Mouse (Mus musculus): ENCODE results near the gene Tex48.

Tex48 gene

DNA sequence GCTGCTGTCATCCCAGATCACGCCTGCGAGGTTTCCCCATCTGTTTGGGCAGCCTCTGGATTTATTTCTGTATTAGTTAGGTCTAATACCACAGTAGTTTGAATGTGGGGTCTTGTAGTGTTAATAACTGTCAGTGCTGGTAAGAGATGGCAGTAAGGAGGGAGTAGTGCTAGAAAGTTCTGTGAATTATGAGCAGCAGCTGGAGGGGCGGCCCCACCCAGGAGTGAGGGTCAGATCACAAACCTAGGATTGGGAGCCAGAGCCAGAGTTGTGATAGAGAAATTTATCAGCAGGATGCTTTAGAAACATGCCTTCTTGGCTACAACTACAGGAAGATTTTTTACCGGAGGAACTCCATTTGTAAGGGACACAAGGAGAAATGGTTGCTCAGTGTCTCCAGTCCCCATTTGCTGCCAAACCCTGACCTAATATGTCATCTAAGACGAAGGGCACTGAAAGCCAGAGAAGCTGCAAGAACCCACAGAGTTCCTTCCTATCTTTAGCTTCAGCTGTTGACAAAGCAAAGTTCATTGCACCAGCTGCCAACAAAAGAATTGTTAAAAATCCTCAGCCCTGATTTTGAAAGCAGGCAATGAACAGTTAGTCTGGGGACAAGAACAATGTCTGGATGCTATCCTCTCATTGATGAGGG is 27.6 kb downstream of the Tex48 start:
- DNase-seq = no peak

DNA sequence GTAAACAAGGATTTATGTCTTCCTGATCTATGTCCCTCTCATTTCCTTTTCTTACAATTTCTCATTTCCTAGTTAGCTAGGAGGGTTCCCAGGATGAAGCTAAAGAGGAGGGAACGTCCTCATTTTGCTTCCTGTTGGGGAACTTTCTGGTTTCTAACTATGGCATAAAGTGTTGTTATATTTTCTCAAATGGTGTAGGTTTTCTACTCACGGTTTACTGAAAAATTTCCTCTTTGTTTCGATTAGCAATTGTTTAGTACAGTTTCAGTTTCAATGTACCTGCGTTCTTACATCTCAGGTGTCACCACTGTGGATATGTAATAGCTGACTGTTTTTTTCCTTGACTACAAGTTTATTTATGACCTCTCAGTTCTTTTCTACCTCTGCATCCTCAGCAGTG is 31.7 kb downstream of the Tex48 start:
- no peak for DNase-seq

DNA sequence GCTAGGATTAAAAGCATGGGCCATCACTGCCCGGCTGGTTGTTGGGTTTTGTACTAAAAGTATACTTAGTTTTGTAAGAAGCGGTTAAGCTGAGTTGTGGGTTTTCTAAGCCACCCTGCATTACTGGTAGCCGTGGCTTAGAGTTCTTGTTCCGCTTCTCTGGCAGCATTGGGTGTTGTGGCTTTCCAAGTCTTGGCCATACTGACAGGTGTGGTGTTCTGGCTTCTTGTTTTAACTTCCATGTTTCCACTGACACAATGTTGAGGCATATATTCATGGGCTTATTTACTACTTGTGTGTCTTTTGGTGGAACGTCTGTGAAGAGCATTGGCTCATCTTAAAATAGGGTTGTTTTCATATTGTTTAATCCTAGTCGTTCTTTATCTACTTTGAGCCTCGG is 32.2 kb downstream of the Tex48 start:
- DNase-seq = peak; percentile 4 to 8

DNA sequence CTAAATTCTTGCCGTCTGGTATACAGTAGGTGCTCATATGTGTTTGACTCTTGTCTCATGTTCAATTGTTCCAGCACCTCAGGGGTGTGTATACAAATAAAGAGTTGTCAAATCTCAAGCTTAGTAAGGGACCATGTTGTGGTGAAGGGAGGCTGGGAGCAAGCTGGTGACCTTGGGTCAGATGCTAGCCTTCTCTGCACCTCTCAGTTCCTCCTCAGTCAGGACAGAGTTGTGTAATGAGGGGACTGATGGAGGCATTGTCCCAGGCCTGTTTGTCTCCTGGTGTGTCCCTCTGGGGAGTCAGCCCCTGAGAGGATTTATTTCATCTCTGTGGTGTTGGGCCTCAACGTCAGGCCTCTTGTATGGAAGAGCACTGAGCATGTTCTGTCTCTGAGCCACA is 36.0 kb downstream of the Tex48 start:
- DNase-seq = no peak

DNA sequence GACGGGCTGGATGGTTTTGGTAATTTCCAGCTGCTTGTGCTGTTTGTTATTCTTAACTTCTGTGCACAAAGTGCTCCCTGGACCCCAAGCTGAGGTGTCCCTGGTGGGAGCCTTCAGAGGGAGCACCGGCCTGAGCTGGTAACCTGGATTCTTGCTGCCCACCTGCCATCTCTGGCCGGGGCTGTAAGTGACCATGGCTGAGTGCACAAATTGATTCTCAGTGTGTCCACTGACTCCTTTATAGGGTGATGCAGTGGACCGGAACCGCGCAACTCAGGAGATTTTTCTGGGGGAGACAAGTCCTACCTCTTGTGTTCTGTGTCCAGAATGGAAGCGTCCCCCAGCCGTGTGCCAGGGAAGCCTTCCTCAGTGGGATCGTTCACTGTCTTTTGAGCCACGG is 37.0 kb downstream of the Tex48 start:
- DNase-seq = no peak

DNA sequence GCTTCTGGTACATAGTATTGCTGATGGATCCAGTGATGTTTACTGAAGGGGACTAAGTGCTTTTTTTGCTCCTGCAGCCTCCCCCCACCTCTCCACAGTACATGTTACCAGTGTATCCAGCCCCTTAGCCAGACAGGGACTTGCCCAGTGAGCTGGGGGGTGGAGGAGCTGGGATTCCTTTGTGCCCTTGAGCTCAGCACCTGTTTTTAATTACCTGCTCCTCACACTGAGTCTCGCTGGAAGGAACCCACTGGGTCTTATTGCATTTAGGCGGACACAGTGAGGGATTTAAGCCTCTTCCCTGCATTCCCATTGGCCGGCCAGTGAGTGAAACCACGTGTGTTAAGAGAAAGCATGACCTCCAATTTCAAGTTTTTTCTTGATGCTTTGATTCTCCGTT is 39.6 kb downstream of the Tex48 start:
- DNase-seq = no peak

DNA sequence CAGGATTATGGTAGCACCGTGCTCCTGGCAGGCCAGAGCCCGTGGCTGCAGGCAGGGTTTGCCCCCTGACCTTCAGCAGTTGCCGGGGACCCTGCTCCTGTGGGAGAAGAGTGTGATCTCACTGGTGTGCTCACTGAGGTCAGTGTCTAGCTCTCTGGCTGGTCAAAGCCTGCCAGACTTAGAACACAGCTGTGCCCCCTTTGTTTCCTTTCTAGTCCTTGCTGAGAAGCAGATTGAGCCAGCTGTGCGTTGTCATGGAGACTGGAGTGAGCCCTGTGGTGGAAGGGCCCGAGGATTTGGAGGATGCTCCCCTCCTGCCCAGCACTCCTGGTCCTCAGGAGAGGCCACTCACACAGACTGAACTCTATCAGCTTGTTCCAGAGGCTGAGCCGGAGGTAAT is 42.1 kb downstream of the Tex48 start:
- no peak for DNase-seq

DNA sequence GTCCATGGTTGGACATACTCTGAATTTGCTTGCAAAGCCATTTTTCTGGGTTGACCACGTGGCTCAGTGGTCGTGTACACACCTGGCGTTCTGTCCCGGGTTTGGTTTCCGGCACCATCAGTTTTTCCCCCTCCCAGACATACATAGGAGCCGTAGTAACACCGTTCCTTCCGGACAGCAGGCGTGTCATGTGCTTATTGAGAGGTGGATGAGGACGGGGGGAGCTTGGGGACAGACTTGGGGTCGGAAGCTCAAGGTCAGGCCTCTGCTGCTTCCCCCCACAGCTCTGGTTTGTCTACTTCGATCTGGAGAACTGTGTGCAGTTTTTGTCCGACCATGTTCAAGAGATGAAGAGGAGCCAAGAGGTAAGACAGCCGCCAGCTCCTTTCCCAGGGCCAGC is 42.6 kb downstream of the Tex48 start:
- DNase-seq = no peak

DNA sequence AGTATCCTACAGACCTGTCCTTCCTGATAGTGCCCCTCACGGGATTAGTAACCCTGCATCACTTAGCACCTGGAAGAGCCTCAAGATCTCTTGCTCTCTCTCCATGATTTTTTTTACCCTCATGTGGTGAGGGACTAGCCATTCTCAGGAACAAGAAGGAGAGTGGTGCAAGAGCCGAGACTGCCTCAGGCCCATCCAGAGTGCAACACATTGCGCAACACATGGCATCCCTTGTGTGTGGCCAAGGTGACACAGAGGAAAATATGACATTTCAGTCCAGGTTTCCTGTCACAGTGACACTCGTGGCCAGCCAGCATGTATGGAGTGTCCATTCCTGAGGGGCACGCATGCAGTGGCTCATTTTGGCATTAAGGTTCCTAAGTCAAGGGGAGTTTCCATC is 49.6 kb downstream of the Tex48 start:
- no peak for DNase-seq

DNA sequence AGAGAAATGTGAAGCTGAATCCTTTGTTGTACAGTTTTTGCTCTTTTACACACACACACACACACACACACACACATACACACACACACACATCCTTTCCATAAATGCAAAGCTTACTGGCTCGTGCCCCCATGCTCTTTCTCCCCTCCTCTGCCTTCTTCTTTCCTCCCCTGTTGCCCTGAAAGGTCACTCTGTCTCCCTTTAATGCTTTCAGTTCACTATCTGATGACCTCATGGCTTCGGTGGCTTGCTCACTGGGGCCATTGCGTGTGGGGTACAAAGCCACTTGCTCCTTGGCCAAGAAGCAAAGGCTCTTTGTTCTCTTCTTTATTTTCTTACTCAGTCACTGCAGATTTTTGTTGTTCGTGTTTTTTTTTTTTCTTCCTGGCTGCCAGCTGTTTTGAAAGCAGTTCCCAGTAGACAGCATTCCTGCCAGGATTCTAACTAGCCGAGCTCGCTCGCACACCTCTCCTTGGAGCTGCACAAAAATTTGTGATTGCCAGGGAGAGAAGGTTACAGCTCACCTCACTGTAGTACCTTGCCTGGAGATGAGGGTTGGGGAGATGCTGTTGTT is 51.9 kb downstream of the Tex48 start:
- DNase-seq = no peak

DNA sequence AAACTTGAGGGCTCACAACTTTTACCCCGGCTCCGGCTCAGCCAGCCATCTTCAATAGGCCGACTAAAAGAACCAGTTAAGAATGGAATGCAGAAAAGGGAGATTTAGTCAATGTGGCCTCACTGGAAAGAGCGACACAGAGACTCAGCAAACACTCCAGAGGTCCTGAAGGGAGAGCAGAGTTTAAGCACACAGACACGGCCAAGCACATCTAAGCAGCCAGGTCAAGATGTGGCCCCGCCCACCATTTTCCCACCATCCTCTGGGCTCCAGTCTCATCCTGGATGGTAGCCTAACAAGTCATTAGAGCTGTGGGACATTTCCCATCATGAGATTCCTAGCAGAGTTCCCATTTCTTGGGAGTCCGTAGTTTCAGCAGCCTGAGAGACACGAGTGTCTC is 52.9 kb downstream of the Tex48 start:
- no peak for DNase-seq

DNA sequence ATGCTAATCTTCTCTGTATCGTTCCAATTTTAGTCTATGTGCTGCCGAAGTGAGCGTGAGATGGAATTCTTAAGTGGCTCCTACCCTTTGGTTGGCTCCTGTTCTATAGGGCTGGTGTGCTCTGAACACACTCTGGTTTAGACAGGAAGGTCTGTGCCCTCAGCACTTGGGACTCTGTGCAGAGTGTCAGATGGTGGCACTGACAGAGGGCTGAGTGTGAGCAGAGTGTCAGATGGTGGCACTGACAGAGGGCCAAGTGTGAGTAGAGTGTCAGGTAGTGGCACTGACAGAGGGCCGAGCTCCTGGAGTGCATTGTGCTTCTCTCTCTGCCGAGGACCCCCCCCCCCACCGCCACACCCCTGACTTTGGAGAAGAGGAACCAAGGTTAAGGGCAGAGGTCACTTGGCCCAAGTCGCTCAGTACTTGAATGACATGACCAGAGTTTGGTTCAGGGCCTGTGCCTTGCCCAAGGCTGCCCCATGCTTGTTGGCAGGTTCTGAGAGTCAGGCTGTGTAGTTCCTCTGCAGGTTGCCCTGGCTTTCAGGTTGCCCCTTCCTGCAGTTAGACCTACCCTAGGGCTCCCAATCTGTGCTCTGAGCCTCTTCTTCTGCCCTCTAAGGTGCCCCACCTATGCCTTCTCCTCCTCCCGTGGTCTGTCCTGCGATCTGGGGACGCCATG is 54.4 kb downstream of the Tex48 start:
- DNase-seq = no peak

DNA sequence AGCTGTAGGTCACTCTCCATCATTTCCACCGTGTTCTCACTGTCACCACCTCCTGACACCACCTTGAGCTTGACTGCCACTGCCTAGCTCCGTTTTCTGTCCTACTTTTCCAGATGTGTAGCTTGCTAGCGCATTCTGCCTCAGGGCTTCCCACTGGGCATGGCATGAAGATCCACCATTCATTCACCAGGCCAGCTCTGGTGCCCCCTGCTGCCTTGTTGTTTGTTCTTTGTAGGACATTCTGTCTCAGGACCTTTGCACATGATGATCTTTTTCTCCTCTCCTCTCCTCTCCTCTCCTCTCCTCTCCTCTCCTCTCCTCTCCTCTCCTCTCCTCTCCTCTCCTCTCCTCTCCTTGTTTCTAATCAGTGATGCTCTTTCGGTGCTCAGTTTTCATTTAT is 59.5 kb downstream of the Tex48 start:
- DNase-seq = peak in 1 of 2 experiments; percentile 26

DNA sequence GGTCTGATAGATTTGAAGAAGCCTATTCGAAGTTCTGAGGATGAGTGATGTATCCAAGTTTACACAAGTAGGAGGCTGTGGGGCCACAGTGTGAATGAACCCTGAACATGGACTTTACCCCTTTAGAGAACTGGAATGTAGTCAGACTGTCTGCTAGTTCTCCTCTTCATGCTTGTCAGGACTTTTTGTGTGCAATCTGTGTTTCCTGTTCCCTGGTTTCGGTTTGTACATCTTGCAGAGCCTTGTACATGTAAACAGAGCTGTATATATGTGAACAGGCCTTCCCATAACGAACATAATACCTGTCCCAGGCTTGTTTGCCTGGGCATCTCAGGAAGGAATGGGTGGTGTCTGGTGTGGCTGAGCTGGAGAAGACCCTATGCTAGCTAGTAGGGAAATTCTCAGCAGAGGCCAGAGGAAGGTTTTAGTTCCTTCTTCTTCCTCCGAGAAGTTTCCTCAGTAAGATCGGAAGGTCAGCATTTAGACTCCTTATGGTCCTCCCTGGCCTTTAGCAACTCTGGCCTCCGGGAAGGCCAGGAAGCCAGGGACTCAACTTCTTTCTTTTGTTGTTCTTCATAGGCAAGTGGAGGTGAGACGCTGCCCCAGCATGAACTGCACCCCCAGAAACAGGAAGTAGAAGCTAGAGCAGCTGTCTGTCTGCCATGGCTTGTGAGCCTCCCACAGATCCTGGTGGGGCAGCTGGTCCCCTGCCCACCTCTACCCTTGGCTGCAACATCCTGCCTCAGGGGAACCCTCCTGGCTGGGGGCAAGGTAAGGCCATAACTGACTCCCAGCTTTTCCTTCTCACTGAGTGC is 60.2 kb downstream of the Tex48 start:
- peak; percentile 64 to 67 for DNase-seq

DNA sequence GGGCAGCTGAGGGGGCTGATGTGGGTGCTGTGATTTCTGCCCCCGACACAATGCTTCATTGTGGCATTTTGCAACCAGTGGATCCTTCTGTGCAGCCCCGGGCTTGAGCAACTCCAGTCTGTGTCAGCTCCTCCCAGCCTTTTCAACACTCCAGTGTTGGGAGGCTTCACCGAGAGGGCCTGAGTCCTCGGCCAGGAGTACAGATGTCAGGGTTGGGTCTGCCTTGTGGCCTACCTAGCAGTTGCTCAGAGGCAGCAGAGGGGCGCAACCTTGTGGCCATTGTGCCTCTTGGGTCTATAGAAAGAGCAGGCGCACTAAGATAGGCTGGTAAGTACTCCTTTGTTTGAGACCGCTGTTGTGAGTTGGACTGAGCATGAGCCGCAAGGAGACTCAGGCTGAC is 62.1 kb downstream of the Tex48 start:
- peak; percentile 15 to 17 for DNase-seq

DNA sequence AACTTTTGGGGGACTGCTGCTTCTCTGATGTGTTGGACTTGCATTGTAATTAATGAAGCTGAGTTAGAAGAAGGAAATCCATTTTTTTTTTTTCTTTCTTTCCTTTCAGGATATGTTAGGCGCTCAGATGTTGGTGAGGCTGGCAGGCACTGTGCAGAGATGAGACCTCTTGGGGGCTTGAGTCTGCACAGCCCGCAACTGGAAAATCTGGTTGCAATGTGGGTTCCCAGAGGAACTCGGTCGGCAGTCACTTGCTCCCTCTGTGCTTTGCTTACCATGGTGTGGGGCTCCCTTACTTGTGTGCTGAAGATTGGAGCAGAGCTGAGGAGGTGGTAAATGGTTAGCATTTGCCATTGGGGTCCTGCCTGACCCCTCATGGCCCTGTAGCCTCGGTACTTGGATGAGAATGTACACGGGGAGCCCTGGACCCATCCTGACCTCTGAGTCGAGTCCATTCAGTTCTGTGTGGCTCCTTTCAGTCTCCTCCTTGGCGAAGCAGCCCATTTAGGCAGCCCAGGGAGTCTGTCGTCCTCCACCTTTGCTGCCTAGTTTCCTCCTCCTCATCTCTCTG is 63.0 kb downstream of the Tex48 start:
- DNase-seq = peak; percentile 13 to 14

DNA sequence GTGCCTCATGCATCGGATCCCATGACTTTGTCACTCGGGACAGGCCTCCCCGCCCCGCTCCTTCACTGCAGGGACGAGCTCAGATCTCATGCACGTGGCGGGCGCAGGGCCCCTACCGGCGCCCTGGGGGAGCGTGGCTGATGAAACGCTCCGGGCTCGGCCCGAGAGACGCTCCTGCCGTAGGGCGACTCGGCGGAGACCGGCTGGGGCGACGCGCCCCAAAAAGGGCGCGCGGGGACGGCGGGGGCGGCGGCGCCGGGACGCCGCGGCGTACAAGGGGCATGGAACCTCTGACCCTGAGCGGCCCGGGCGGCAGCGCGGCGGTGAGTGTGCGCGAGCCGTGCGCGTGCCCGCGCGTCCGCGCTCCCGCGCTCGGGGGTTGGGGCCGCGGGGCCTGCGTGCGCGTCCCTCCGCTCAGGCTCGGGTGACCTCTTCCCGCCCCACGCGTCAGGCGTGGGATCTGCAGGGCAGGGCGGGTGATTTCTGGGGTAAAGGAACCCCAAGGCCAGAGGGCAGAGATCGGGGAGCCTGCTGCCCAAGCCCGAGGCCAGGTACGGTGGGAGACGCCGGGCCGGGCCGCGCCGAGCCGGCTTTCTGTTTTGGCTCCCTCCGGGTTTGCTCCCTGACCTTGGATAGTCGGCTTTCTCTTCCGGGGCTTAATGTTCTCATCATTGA is 63.7 kb downstream of the Tex48 start, which contains the start of gene Tmem268:
TSS of gene Tmem268 (plus strand) at position 375 of the 675 bp plus-strand sequence.
- DNase-seq = peak; percentile 80 to 87

DNA sequence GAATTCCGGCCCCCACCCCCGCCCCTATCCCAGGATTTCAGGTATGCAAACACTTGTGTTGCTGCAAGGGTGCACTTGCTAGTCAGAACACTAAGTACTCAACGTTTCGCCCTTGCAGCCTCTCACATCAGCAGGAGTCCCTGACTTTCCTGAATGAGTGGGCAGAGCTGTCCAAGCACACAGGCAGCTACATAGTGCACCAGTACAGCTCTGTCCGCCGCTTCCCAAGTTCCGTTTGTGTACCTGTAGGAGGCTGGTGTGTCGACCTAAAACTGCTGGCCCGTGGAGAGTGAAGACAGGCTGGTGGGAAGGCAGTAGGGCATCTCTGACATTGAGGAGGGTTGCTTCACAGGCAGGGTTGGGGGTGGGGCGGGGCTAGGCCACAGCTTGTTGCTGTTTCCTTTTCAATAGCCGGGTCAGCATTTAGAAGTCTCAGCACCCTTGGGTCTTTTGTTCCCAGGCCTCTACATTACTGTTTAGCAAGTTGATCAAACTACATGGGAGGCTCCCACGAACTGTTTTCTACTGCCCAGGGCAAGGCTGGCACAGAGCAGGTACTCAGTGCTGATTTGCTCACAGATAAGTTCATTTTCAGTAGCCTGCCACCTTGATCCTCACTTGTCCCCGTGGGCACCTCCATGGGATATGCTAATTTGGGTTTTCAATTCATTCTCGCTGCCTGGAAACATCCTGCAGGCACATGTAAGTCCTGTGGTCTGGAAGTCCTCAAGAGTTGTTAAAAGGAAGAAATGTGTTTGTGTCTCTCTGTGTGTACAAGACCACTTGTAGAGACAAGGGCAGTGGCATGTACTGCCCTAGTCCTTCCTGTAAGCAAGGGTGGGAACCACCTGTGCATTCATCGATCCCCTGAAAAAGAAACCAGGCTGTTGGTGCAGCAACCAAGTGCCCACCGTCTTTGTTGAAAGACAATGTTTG is 64.8 kb downstream of the Tex48 start:
- DNase-seq = peak; percentile 10 to 17
